ENCODE assay signal across 9 mouse cellular contexts in genomic region chr1:191461811-191462491, GRCm38 (mm10). TPM values are rescaled to one million over a fixed set of nuclear protein-coding genes. Genes with fewer than 3 reads are reported as not detected.
A peak's percentile ranks its signal among the peaks of the same experiment; 100 is the strongest.
DNase-seq lines count a peak whose midpoint lies in the region; ATAC-seq and TF ChIP-seq lines count a peak whose summit lies in the region.
"Had no signal": no experiment of that assay in that cellular context is flagged by ENCODE, and none has a peak within 500 bp of the region (broad histone marks: within the 10 kb centered on the region; RNA-seq: fewer than 3 reads in every experiment).

No protein-coding gene starts in this region.

- no peaks in the 10 kb centered on the region for H3K27me3 ChIP-seq in forebrain, embryonic 16.5 days (replicated peaks; ENCODE audit: control insufficient read depth, insufficient read depth, low read length)
- H3K27me3 ChIP-seq in hindbrain, embryonic 14.5 days (ENCODE audit: control insufficient read depth, insufficient read depth, low read length) = no peaks in the 10 kb centered on the region
- no peaks in the 10 kb centered on the region for H3K27me3 ChIP-seq in limb, embryonic 15.5 days
- H3K27me3 ChIP-seq in cerebellum, adult 2 months (ENCODE audit: control insufficient read depth, insufficient read depth, low read length) = no peaks in the 10 kb centered on the region

- no peak overlapping the region for H3K4me3 ChIP-seq in forebrain, embryonic 16.5 days (replicated peaks; ENCODE audit: low read length)
- H3K4me3 ChIP-seq in hindbrain, embryonic 14.5 days (replicated peaks; ENCODE audit: low read length) = no peak overlapping the region
- H3K4me3 ChIP-seq in limb, embryonic 15.5 days = no peak overlapping the region
- H3K4me3 ChIP-seq in cerebellum, adult 2 months (replicated peaks; ENCODE audit: insufficient read depth, low read depth, low read length) = no peak overlapping the region

- no peak overlapping the region for H3K27ac ChIP-seq in forebrain, embryonic 16.5 days (ENCODE audit: low read length)
- H3K27ac ChIP-seq in hindbrain, embryonic 14.5 days = no peak overlapping the region
- peak overlapping the region; percentile 47; the same call in 1 of the 2 replicates for H3K27ac ChIP-seq in limb, embryonic 15.5 days
- no peak overlapping the region for H3K27ac ChIP-seq in cerebellum, adult 2 months (ENCODE audit: insufficient read depth, low read length)
- H3K27ac ChIP-seq: macrophage had no signal

- no peak for TF ChIP-seq POLR2A in cerebellum, adult 2 months (IDR thresholded peaks at IDR 0.05; ENCODE audit: borderline replicate concordance, insufficient read depth, low read length)

- H3K36me3 ChIP-seq in forebrain, embryonic 16.5 days (ENCODE audit: control insufficient read depth, insufficient read depth) = no peaks in the 10 kb centered on the region
- H3K36me3 ChIP-seq in hindbrain, embryonic 14.5 days (replicated peaks; ENCODE audit: control insufficient read depth, insufficient read depth) = no peaks in the 10 kb centered on the region
- H3K36me3 ChIP-seq in limb, embryonic 15.5 days = no peaks in the 10 kb centered on the region

- 10% methylated on average over 9 of the region's 9 CpGs for WGBS in forebrain, embryonic 16.5 days
- WGBS in hindbrain, embryonic 14.5 days = 5% methylated on average over 9 of the region's 9 CpGs
- WGBS in limb, embryonic 15.5 days = 12% methylated on average over 9 of the region's 9 CpGs
- 34% methylated on average over 9 of the region's 9 CpGs for WGBS in cerebellum, adult 2 months

- peak; percentile 27 for DNase-seq in embryo, embryonic 11.5 days (ENCODE audit: low read depth, low spot score)
- no peak for DNase-seq in hindbrain, embryonic 14.5 days (ENCODE audit: low spot score)
- peak; percentile 34 for DNase-seq in ovary, adult 18-20 months (ENCODE audit: low spot score)
- no peak for DNase-seq in left cerebral cortex, postnatal 4 days
- DNase-seq in cerebellum, adult 2 months = no peak

- no peak for TF ChIP-seq CTCF in cerebellum, adult 2 months (IDR thresholded peaks at IDR 0.05; ENCODE audit: borderline replicate concordance, insufficient read depth, low read depth, low read length)

- no peaks in the 10 kb centered on the region for H3K9me3 ChIP-seq in forebrain, embryonic 16.5 days (ENCODE audit: control insufficient read depth, low read length)
- no peaks in the 10 kb centered on the region for H3K9me3 ChIP-seq in hindbrain, embryonic 14.5 days (ENCODE audit: control insufficient read depth, low read length)
- no peaks in the 10 kb centered on the region for H3K9me3 ChIP-seq in limb, embryonic 15.5 days

- H3K4me2 ChIP-seq in forebrain, embryonic 16.5 days (ENCODE audit: low read length) = 0 out of 2 replicates have a peak overlapping the region, but pooled peaks have one; percentile 9
- peak overlapping the region; percentile 14; the same call in 1 of the 2 replicates for H3K4me2 ChIP-seq in hindbrain, embryonic 14.5 days (replicated peaks)
- H3K4me2 ChIP-seq in limb, embryonic 15.5 days = 0 out of 2 replicates have a peak overlapping the region, but pooled peaks have one; percentile 22

- H3K4me1 ChIP-seq in forebrain, embryonic 16.5 days (replicated peaks; ENCODE audit: control insufficient read depth, insufficient read depth, low read length) = peaks cover 6% of the 10 kb centered on the region; the same call in 1 of the 2 replicates
- 0 out of 2 replicates have a peak, but pooled peaks cover 5% of the 10 kb centered on the region for H3K4me1 ChIP-seq in hindbrain, embryonic 14.5 days (replicated peaks; ENCODE audit: control insufficient read depth, insufficient read depth, low read length)
- H3K4me1 ChIP-seq in limb, embryonic 15.5 days = peaks cover 12% of the 10 kb centered on the region; the same call in 1 of the 2 replicates
- no peaks in the 10 kb centered on the region for H3K4me1 ChIP-seq in cerebellum, adult 2 months (ENCODE audit: control insufficient read depth, insufficient read depth, low read length)

- no peak overlapping the region for H3K9ac ChIP-seq in forebrain, embryonic 16.5 days (replicated peaks; ENCODE audit: low read depth, low read length)
- H3K9ac ChIP-seq in hindbrain, embryonic 14.5 days = no peak overlapping the region
- no peak overlapping the region for H3K9ac ChIP-seq in limb, embryonic 15.5 days

- peak; percentile 77 for ATAC-seq in forebrain, embryonic 16.5 days
- peak; percentile 31; the same call in 1 of the 2 replicates for ATAC-seq in hindbrain, embryonic 14.5 days (ENCODE audit: low FRiP score)
- ATAC-seq in limb, embryonic 15.5 days (ENCODE audit: insufficient number of reproducible peaks, low FRiP score, low TSS enrichment, low read depth) = no peak
- ATAC-seq in activated CD4-positive, CD25-positive, alpha-beta regulatory T cell, adult 4 months = no peak

- intact Hi-C loops in left cerebral cortex, postnatal 4 days (cut with DNase I) = no loop called here

RNA-seq across cellular contexts. Expression of gene Ppp2r5a, which starts 58.9 kb away (rescaled TPM):
- polyA plus RNA-seq in forebrain, embryonic 16.5 days (2015; fragmentation: Nextera tagmentation; extraction: Ambion mirVana) = 7.9 and 8.7 TPM in 2 replicates
- 12.6 and 14.4 TPM in 2 replicates for polyA plus RNA-seq in hindbrain, embryonic 14.5 days (2014; fragmentation: Nextera tagmentation; extraction: Ambion mirVana)
- 19.0 and 20.6 TPM in 2 replicates for polyA plus RNA-seq in limb, embryonic 15.5 days (2015; fragmentation: Nextera tagmentation; extraction: Ambion mirVana)
- total RNA-seq in left cerebral cortex, postnatal 4 days (2021) = 10 to 100 TPM; 33.5 to 35.5 TPM
- polyA plus RNA-seq in cerebellum, adult 2 months (2012; rRNA removed) = 41.1 and 44.7 TPM in 2 replicates
- polyA plus RNA-seq in activated CD4-positive, CD25-positive, alpha-beta regulatory T cell, adult 4 months (2017; shearing (Covaris generic)) = 10 to 100 TPM; 43.2 to 52.2 TPM

Comparison
In these comparisons a context has a peak if more than half of its experiments do, and no peak if none do; other contexts are left out.
1. DNase-seq: peak in embryo, embryonic 11.5 days (single experiment) and ovary, adult 18-20 months (single experiment); none in hindbrain, embryonic 14.5 days (single experiment), left cerebral cortex, postnatal 4 days (single experiment) and cerebellum, adult 2 months (0 of 2).
2. ATAC-seq: peak in forebrain, embryonic 16.5 days (single experiment) and hindbrain, embryonic 14.5 days (single experiment); none in limb, embryonic 15.5 days (single experiment) and activated CD4-positive, CD25-positive, alpha-beta regulatory T cell, adult 4 months (single experiment).
3. Peak in every context shown above with its lines, with median percentiles within 50 percentile points of each other: H3K4me2 ChIP-seq.